Mouse (Mus musculus) adrenal gland, adult 8-10 months (tissue): ENCODE measurements around the gene Ap4e1. TPM values are rescaled to one million over a fixed set of nuclear protein-coding genes. Genes with fewer than 3 reads are reported as not detected.

Experiments
- DNase-seq: peaks from one replicate; pipeline ENCODE4 v3.0.0; 2022
- total RNA-seq, 4 experiments: library from RNA; stranded (reverse); gene quantifications; 2 replicates each; pipeline ENCODE4 v1.2.4; 2022

The Ap4e1 gene
- 10 to 100 TPM in 3 of 4 experiments, 1 to 10 TPM in 1; 9.4 to 15.7 (median 12.3) TPM for total RNA-seq

DNA sequence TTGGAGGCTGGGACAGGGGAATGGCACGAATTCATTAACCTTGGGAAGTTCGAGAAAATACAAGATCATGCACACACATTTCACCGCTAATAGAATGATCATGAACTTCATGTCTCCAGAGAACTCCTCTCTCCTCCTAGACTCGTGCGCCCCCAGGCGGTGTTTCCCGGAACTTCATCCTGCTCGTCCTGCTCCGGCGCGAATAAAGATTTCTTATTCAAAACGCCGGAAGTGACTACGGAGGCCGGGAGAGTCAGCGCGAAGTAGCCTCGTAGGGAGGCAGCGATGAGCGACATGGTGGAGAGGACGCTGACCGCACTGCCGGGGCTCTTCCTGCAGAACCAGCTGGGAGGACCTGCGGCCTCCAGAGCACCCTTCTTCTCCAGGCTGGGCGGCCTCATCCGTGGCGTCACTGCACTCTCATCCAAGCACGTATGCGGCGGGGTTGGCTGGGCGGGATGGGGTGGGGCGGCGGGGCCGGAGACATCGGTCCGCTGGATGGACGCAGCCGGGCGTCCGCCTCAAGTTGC is at the start of gene Ap4e1:
TSS of gene Ap4e1 (plus strand) at position 249 of the 530 bp plus-strand sequence.
- peak; percentile 91 for DNase-seq

DNA sequence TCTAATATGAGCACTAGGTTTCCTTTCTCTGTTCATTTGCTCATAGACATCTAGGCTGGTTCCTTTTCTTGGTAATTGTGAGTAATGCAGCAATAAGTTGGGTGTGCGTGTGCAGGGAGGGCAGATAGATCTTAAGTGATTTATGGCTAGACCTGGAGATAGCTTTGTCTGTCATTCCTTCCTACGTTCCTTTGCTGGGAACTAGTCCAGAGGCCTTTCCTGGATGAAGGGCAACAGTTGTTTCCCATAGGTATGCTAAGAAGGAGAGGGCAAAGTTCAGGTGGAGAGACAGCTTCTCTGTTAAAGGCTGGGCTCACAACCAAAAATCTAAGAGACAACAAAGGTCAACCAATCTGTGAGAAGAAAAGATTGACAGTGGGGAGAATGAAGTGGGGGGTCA is 46.8 kb upstream of the Ap4e1 start:
- no peak for DNase-seq

DNA sequence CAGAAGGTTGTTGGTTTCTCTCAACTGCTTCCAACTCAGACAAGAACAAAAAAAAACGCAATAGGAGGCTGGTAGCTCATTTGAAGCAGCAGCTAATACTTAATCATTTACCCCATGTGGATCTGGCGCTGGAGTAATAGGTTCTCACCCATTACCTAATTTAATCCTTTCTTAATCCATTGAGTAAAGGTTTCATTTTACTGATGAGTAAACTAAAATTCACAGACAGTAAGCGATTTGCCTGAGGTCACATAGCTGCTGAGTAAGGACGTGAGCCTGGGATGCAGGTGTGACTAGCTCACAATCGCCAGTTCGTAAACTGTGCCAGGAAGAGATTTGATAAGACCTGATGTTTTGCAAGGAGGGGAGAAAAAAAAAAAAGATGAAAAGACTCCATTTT is 31.1 kb upstream of the Ap4e1 start:
- no peak for DNase-seq

DNA sequence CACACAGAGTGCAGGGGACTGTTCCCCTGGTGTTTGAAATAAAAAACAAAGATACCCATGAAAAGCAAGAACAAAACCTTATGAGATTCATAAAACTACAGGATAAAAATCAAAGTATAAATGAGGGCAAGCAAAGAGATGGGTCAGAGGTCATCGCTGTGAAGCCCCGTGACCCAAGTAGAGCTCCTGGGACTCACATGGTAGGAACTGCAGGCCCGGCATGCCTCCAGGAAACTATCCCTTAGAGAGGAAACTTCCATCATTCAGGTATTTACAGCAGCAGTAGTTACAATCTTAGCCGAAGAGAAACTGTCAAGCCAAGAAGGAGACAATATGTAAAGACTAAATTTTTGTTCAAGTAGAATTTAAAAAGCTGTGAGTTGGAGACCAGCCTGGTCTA is 25.3 kb upstream of the Ap4e1 start:
- no peak for DNase-seq

DNA sequence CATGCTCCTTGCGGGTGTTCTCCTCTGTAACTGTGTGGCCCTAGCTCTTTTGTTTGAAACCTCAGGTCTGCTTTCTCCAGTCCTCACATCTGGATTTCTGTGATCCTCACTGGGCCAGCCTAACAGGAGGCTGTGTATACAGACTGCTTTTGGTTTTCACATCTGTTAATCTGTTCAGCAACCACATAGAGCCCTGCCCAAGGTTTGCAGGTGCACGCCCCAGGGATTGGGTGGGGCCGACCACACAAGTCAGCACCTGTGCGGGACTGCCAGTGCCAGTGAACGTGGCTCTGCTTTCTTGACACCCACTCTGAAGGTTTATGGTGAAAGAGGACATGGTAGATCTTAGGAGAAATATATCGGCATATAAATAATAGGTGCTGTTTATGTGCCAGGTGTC is 18.6 kb upstream of the Ap4e1 start:
- DNase-seq: no peak

DNA sequence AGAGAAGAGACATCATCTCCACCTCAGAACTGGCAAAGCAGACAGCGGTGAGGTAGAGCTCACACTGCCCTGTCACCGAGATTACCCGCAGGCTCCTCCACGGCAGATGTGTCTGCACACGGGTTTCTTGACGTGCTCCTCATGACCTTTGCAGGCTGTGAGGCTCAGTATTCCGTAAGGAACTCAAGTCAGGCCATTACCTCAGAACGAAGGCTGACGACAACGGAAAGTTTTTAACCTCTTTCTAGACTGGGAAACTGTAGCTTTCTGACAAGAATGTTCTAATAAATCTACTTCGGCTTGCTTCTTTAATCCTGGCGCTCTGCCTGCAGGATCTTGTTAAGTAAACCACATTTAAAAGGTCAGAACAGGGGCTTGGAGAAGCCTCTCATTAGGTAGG is 15.8 kb upstream of the Ap4e1 start:
- DNase-seq: no peak

DNA sequence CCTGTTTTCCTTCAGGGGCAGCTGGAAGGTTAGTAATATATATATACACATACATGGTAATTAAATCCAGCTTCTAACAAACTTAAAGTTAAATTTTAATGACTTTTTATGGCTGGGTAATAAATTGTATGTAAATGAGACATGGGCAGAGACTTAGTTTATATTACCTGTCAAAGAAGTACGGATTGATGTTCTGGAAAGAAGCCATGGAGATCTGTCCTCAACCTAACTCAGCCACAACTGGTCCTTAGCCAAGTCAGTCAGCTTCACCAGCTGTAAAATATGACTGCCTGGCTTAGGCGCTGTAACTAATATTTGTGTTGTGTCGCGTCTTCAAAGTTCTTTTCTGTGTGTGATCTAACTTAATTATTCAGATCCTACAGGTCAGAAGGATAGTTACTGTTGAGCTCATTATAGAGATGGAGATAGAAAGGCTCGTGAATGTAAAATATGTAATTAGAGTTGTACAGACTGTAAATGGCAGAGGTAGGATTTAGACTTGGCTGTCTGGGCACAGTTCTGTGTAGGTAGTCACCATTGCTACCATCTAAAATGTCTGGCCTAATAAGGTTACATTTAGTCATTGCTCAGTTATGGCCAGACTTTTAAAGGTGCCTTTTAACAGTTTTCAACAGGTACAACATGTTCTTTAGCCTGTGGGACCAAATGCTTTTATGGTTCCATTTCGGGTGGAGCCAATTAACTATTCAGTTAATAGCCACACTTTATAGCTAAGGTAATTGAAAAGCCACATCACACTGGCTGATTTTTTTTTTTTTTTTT is 13.9 kb upstream of the Ap4e1 start:
- DNase-seq: no peak

DNA sequence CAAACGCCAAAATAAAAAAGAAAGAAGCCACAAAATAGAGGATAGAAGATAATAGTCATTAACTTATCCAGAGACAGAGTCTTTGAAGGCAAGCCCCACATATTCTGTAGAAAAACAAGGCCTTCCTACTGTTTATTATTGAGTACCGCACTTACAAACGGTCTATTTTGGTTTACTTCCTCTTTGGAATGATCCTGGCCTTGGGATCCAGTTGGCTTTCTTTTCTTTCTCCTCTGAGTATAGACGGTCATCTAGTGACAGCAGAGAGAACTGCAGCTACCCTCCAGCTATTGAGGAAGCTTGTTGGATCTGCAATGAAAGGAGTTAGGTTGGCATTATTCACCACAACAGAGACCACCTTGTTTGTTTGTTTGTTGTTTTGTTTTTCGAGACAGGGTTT is 11.8 kb upstream of the Ap4e1 start:
- peak; percentile 58 for DNase-seq

DNA sequence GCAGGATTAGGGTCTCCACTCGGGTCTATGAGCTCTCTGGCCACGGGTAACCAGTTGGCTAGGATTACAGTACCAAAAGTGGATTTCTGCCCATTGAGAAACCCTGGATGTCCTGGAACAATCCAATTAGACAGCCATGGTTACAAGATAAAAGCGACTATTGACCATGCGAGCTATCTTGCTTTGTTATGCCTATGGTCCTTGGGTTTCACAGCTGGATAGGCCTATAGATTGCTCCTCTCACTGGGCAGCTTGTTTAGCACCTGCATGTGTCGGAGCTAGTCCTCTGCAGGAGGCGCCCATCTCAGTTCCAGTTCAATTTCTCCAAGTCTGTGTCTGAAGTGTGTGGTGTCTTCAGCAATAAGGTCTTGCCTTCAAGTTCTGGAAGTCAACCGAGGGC is 10.3 kb upstream of the Ap4e1 start:
- no peak for DNase-seq

DNA sequence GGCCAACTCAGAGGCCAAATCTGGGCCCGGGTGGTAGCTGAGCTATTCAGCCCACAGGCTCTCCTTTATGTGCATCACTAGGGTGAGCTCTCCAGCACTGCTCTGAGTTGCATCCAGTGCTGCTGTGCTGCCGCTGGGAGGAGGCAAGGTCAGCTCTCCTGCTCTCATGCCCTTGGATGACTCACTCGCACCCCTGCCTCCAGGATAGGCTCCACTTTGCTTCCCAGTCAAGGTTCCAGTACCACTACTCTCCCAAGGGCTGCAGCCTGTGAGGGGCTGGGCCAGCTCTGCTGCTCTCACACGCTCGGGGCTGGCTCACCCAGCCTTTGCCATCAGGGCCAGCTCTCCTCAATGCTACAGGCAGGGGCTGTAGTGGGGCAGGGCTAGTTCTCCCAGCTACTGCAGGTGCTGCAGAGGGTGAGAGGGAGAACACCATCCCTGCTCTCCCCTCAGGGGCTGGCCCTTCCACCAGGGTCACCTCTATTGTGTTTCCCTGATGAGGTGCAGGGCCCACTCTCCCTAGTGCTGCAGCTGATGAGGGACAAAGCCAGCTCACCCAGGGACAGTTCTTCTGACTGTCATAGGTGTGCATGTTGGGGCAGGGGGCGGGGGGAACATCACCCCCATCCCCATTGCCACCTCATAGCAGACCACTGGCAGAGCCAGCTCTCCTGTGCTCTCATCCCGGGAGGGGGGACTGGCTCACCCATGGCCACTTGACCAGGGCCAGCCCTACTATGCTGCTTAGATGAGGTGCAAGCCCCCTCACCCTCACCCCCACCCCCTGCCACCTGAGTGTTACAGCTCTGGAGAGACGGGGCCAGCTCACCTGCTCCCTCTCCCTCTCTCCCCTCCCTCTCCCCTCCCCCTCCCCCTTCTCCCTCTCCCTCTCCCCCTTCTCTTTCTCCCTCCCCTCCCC is 7.9 kb upstream of the Ap4e1 start:
- DNase-seq: peak; percentile 66

DNA sequence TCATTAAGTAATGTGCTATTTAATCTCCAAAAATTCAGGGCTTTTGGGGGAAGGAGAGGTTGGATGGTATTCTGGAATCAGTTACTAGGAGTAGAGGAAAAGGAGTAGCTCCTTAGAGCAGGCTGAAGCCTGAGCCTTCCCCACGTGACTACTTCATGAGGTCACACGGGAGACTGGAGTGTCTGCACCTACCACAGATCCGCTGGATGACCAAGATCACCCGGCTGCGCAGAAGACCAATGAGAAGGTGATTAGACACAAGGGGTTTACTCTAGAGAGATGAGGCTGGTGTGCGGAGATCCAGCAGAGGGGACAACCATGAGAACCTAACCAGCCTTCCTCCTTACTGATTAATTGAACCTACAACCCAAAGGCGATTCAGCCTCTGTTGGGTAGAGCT is 4.5 kb upstream of the Ap4e1 start:
- DNase-seq: no peak

DNA sequence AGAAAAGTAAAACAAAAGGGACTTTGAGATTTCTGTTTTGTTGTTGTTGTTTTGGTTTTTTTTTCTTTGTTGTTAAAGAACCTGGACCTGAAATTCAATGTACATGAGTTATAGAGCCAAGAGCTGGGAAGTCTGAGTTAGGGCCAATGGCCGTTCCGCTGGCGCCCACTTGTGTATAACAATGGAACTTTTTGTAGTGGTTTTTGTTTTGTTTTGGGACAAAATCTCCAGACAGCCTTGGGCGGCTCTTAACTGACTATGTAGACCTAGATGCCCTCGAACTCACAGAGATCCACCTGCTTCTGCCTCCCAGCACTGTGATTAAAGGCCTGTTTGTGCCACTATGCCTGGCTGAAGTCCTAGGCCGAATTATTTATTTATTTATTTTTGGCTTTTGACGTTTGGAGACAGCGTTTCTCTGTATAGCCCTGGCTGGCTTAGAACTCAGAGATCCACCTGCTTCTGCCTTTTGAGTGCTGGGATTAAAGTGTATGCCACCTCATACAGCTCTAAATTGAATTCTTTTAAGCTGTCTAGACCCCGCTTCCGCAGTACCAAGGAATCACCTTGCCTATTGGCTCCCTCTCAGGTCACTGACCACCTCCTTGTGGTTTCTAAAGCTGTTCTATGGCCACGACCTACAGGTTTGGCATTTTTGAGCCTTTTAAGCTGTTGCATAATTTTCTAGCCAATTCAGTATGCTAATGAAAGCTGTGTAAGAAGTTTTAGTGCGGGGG is 1.7 kb upstream of the Ap4e1 start:
- no peak for DNase-seq

DNA sequence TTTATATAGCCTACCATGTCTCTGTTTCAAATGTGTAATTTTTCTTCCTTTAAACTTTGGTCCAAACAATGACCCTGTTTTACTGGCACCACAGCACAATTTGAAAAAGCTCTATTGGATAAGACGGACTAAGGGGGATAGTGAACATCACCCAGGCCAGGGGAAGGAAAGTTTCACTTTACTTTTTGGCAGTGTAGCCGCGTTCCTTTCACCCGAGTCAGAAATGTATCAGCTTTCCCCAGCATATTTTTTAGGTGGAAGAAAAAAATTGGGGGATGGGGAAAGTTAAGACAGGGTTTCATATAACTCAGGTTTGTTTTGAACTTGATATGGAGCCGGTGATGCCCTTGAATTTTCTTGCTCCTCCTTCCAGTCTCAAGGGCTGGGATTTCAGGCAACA is 1.0 kb upstream of the Ap4e1 start:
- no peak for DNase-seq

DNA sequence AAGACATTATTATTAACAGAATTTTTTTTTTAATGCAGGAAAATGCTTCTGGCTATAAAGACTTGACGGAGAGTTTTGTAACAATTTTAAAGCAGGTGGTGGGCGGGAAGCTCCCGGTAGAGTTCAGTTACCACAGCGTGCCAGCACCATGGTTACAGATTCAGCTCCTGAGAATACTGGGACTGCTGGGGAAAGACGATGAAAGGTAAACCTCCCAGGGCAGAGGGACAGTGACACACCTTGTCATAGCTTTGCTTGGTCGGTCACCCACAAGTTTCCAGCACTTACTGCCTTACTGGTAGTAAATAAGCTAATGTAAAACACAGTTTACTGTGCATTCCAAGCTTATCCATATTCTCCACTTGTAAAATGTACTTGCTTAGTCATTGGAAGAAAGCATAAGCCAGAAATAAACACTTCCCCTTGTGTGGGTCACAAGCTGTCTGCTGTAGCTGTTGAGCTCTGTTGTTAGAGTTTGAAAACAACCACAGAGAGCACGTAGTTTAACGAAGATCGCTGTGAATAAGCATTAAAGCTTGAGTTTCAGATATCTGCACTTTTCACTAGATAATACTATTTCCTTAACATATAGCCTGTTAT is 26.6 kb downstream of the Ap4e1 start:
- DNase-seq: no peak

DNA sequence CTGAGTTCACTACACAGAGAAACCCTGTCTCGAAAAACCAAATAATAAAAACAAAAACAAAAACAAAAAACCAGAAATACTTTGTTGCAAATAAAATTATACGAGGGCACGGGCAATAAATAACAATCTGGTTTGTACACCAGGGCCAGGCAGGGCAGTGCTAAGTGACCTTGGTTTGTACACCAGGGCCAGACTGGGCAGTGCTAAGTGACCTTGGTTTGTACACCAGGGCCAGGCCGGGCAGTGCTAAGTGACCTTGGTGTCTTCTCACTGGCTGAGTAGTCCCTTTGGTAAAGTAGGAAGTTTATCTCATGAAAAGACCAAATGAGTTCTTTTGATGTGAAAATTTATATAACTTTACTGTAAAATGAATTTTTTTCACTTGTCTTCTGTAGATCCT is 28.8 kb downstream of the Ap4e1 start:
- peak; percentile 80 for DNase-seq

DNA sequence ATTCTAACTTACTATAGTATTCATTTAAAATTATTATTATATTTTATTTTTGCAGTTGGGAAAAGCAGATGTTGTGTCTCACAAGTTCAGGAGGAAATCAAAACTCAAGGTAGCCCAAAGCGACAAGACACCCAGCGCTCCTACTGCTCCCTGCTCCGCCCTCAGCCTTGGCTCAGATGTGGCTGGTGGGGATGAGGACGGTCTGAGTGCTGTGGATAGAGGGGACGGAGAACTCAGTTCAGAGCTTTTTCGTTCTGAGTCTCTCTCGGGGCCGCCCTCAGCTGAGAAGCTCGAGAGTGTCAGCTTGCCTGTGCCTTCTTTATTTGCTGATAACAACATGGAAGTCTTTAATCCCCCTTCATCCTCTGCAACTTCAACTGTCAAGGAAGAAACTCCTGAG is 53.0 kb downstream of the Ap4e1 start:
- no peak for DNase-seq

DNA sequence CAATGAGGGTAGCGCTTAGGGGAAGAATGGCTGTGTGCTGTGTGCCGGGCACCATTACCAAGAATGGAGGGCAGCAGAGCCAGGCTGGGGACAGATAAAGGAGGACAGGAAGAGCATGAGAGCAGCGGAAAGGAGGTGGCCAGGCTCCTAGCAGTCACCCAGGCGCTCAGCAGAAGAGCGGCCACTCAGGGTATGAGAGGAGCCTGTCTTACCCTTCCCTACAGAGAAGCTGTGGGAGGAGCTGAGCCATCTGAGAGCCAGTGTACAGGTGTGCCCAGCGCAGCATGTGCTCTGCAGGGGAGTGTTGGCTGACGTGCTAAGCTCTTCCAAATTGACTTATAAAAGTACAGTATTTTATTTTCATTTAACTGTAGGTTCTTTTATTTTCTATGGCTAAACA is 60.3 kb downstream of the Ap4e1 start:
- DNase-seq: no peak

DNA sequence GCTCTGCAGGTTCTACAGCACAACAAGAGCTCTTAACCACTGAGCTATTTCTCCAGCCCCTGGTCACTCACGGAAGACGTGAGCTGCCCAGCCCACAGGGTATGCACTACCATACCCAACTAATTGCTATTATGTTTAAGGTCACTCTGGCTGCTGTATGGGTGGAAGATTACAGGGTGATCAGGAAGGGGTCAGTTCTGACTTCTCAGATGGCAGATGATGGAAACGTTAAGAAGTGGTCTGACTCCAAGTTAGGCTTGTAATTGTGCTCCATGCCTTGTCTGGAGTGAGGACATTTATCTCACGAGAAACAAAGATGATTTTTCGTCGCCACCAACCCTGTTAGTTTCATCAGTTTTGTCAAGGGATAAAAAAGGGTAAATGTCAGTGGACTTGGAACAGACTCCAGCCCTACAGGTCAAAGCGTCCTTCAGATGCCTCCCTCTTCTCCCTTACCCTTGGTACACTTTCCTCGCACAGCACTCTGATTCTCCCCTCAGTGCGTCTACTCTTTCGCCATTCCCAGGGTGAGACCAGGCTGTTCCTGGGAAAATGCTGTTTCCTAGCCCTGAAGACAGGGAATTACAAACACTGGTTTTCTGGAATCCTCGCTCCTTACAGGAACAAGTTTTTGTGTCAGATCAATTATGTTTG is 61.4 kb downstream of the Ap4e1 start:
- DNase-seq: no peak

DNA sequence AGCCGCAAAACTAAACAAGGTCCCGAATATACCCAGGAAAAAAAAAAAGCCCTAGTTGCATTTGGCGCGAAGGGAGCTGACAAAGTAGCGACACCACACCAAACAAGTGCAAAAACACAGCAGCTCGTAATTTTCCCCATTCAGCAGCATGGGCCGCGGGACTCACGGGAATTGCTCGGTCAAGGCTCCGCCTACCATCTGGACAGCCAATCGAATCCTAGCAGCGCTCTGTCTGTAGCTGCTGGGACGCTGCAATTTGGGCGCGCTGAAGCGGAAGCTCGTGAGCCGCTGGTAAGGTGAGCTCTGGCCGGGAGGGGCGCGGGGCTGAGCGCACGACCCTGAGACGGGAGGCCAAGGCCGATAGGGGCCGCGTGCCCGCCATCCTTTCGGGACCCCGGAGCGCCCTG is 61.9 kb downstream of the Ap4e1 start, which contains the start of gene Blvra:
TSS of gene Blvra (plus strand) at position 231 of the 407 bp plus-strand sequence.
- peak; percentile 84 for DNase-seq

DNA sequence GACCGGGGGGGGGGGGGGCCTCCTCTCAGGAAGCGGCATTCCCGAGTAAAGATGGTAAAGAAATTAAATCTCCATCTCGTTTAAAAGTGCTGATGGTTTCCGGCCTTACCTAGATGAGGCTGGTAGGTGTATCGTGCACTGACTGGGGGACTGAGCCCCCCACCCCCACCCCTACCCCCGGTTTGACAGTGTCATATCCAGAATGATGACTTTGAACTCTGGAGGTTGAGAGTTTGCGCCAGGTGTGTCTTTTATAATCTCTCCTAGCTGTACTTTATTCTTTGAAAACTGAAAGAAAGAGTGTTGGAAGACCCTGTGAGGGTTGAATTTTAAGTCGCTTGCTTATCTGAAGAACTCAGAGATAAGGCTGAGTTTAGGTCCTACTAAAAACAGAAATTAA is 62.4 kb downstream of the Ap4e1 start:
- DNase-seq: no peak

DNA sequence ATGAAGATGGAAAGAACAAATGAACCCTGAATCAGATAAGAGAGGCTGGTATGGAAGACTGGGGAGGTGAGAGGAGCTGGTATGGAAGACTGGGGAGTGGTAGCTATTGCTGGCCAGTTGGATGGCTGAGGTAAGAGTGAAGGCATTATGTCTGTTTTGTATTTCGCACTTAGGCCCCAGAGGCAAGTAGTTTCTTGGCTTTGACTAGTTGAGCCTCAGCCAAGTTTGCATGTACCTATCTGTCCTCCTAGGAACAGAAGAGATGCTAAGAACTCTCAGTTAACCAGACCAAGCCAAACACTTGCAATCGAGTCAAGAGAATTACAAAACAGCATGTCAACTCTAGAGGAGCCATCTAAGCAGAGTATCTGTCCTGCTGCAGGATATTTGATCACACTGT is 65.6 kb downstream of the Ap4e1 start:
- DNase-seq: no peak

DNA sequence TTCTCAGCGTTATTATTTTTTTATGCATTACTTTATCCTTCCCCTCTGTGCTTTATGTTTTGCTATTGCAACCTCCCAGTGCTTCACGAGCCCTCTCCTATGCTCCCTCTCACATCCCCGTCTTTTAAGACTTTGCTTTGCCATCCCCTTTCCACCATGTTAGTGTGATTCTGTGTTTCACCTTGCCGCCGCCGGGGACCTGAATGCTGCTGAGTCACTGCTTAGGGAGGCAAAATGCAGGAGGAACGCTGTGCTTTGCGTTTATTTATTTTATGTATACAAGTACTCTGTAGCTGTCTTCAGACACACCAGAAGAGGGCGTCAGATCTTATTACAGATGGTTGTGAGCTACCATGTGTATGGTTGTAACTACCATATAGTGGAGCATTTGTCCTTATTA is 69.1 kb downstream of the Ap4e1 start:
- no peak for DNase-seq
